Mouse (Mus musculus) kidney, embryonic 15.5 days (tissue): ENCODE measurements at regions not wholly inside any gene's neighbourhood (a gene's known extent, or its start where the extent isn't known, plus 50 kb on each side); places are given as distances from the start of the nearest gene placed in this dataset.
A peak's percentile ranks its signal among the peaks of the same experiment; 100 is the strongest.

ENCODE experiments used
- ATAC-seq: fragments of 200-750 bp; cut with Nextera tagmentation; replicated peaks from 2 replicates; pipeline ENCODE4 v1.8.0; 2017; ENCODE audit warnings: moderate TSS enrichment; ENCODE audit not compliant: low FRiP score
- H3K27ac ChIP-seq: fragments of 300-500 bp; sonication (generic); 2 replicates; pipeline ENCODE4 v1.5.1; 2015; ENCODE audit warnings: mild to moderate bottlenecking, inconsistent platforms
- H3K27me3 ChIP-seq: fragments of 300-500 bp; sonication (generic); 2 replicates; pipeline ENCODE4 v1.6.1; 2015; ENCODE audit warnings: inconsistent platforms
- H3K36me3 ChIP-seq: fragments of 300-500 bp; sonication (generic); 2 replicates; pipeline ENCODE4 v1.6.1; 2015; ENCODE audit warnings: inconsistent platforms
- H3K4me1 ChIP-seq: fragments of 300-500 bp; sonication (generic); 2 replicates; pipeline ENCODE4 v1.6.1; 2015; ENCODE audit warnings: inconsistent platforms
- H3K4me2 ChIP-seq: fragments of 300-500 bp; sonication (generic); 2 replicates; pipeline ENCODE4 v1.6.1; 2015; ENCODE audit warnings: moderate library complexity, mild to moderate bottlenecking, inconsistent platforms
- H3K4me3 ChIP-seq: fragments of 300-500 bp; sonication (generic); replicated peaks from 2 replicates; pipeline ENCODE4 v1.5.1; 2015; ENCODE audit warnings: mild to moderate bottlenecking, inconsistent platforms
- H3K9ac ChIP-seq: fragments of 300-500 bp; sonication (generic); 2 replicates; pipeline ENCODE4 v1.6.1; 2015; ENCODE audit warnings: mild to moderate bottlenecking, inconsistent platforms
- H3K9me3 ChIP-seq: fragments of 300-500 bp; sonication (generic); replicated peaks from 2 replicates; pipeline ENCODE4 v1.6.1; 2016; ENCODE audit warnings: inconsistent platforms
- WGBS: fragments of 180-500 bp; shearing (Covaris S2); methylation state at CpG from one replicate; pipeline ENCODE4 v1.1.7; 2015; ENCODE audit warnings: mixed read lengths; 5-methylcytosine and 5-hydroxymethylcytosine counted together

DNA sequence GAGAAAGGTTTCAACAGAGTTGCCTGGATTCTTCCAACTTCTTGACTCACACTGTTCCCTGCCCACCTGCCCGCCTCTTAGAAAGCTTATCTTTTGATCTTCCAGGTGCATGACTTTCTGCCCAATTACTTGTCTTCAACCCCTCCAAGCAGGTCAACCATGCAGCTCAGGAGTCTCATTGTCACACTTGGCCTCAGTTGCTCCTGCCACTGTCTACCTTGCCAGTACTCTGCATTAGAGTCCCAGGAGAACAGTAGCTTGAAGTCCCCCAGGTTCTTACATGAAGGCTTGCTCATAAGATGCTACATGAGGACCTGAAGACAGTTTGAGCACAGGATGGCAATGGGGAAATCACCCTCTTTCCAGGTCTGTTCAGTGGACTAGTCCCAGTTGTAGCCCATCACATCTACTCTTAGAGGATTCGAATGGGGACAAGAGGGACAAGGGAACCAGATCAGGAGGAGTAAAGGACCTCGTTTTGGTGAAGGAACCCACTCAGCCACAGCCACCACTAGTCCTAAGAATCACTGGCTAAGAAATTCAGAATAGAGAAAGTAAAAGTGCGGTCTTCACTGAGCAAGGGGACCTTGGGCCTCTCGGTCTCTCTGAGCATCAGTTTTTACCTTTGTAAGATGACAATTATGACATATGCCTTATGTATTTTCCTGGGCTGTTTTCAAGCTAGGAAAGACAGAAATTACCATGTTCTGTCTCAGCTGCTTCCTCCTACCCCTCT, 185.3 kb upstream of the Bcl6 start:
- Histone ChIP-seq H3K27me3 (no peaks in the 10 kb centered on the region), H3K27ac (no peak overlapping the region), H3K4me3 (no peak overlapping the region), H3K4me1 (0 out of 2 replicates have a peak, but pooled peaks cover 8% of the 10 kb centered on the region), H3K9ac (no peak overlapping the region), H3K4me2 (no peak overlapping the region), H3K9me3 (no peaks in the 10 kb centered on the region), H3K36me3 (no peaks in the 10 kb centered on the region)
- 82% methylated on average over 5 of the region's 5 CpGs for WGBS
- peak; percentile 52; the same call in 1 of the 2 replicates for ATAC-seq

DNA sequence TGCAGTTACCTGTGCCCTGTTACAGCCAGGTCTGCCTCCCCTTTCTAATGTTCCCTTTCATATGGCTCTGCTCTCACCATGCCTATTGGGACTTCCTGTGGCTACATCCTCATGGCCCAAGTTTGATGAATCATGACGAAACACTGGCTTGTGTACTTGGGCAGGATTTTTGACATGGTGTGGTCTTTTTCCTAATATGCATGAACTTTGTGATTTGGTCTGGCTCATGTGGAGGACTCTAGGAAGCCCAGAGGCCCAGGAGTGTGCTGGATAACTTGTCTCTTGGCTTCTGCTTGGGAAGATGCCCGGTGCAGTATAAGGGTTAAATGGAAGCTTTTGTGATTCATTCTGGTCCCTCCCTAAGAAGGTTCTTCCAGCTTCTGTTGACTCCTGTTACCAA, 184.0 kb upstream of the Bcl6 start:
- no peak overlapping the region for H3K4me2 ChIP-seq
- no peaks in the 10 kb centered on the region for H3K27me3 ChIP-seq
- no peak overlapping the region for H3K4me3 ChIP-seq
- H3K27ac ChIP-seq = no peak overlapping the region
- H3K4me1 ChIP-seq = 0 out of 2 replicates have a peak, but pooled peaks cover 8% of the 10 kb centered on the region
- WGBS = 90% methylated on average over 2 of the region's 2 CpGs
- no peak overlapping the region for H3K9ac ChIP-seq
- ATAC-seq = no peak
- no peaks in the 10 kb centered on the region for H3K9me3 ChIP-seq
- H3K36me3 ChIP-seq = no peaks in the 10 kb centered on the region

DNA sequence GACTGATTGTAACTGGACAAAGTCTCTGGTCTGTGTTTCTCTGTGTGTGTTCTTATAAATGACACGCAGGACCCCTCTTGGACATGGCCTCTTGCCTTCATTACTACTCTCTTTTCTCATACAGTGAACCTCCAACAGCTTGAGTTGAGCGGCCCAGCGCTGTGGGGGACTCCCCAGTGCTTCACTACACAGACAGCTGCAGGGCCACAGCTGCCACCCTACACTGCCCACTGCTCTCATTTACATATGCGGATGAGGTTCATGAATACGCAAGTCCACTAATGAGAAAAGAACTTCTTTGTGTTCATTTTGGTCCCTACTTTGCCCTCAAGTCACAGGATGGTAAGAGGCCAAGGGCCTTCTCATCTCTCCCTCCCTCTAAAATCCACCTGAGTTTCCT, 183.4 kb upstream of the Bcl6 start:
- H3K36me3 ChIP-seq = no peaks in the 10 kb centered on the region
- WGBS = 82% methylated on average over 5 of the region's 5 CpGs
- no peak overlapping the region for H3K4me2 ChIP-seq
- no peak overlapping the region for H3K4me3 ChIP-seq
- H3K27ac ChIP-seq = no peak overlapping the region
- no peak overlapping the region for H3K9ac ChIP-seq
- no peaks in the 10 kb centered on the region for H3K9me3 ChIP-seq
- no peak for ATAC-seq
- H3K27me3 ChIP-seq = no peaks in the 10 kb centered on the region
- 0 out of 2 replicates have a peak, but pooled peaks cover 8% of the 10 kb centered on the region for H3K4me1 ChIP-seq

DNA sequence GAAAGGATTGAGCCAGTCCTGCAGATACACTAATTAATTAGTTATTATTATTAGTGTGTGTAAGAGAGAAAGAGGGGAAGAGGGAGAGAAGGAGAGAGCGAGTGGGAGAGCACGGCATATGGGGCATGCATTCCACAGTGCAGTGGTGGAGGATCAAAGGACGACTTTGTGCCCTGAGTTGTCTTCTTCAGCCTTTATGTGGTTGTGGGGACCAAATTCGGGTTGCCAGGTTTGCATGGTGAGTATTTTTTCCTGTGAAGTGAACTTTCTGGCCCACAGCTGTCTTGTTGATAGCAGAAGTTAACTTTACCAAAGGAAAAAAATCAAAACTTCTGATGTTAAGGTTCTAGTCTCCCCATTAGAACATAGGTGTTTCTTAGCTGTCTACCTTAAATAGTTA, 182.5 kb upstream of the Bcl6 start:
- ATAC-seq = no peak
- 75% methylated on average over 4 of the region's 4 CpGs for WGBS
- H3K4me1 ChIP-seq = 0 out of 2 replicates have a peak, but pooled peaks cover 8% of the 10 kb centered on the region

DNA sequence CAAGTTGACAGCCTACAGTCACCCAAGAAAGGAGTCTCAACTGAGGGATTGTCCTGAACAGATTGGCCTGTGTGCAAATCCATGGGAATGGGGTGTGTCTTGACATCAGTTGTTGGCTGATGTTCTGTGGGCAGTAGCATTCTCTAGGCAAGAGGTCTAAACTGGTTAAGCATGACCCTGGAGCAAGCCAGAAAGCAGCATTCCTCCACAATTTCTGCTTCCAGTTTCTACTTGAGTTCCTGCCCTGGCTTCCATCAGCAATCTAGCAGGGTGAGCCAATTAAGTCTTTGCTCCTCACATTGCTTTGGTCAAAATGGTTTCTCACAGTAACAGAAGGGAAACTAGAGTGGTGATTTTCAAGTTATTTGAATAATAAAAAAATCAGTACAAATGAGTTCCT, 177.8 kb upstream of the Bcl6 start:
- Histone ChIP-seq H3K27ac (no peak overlapping the region), H3K4me1 (peaks cover 6% of the 10 kb centered on the region), H3K4me2 (no peak overlapping the region), H3K27me3 (no peaks in the 10 kb centered on the region), H3K4me3 (no peak overlapping the region), H3K9me3 (no peaks in the 10 kb centered on the region), H3K9ac (no peak overlapping the region), H3K36me3 (no peaks in the 10 kb centered on the region)
- ATAC-seq = no peak

More for the DNA sequence above, 182.5 kb upstream of the Bcl6 start:
- no peak overlapping the region for H3K27ac ChIP-seq
- no peak overlapping the region for H3K4me2 ChIP-seq
- no peaks in the 10 kb centered on the region for H3K27me3 ChIP-seq
- no peak overlapping the region for H3K4me3 ChIP-seq
- no peaks in the 10 kb centered on the region for H3K36me3 ChIP-seq
- no peaks in the 10 kb centered on the region for H3K9me3 ChIP-seq
- no peak overlapping the region for H3K9ac ChIP-seq

DNA sequence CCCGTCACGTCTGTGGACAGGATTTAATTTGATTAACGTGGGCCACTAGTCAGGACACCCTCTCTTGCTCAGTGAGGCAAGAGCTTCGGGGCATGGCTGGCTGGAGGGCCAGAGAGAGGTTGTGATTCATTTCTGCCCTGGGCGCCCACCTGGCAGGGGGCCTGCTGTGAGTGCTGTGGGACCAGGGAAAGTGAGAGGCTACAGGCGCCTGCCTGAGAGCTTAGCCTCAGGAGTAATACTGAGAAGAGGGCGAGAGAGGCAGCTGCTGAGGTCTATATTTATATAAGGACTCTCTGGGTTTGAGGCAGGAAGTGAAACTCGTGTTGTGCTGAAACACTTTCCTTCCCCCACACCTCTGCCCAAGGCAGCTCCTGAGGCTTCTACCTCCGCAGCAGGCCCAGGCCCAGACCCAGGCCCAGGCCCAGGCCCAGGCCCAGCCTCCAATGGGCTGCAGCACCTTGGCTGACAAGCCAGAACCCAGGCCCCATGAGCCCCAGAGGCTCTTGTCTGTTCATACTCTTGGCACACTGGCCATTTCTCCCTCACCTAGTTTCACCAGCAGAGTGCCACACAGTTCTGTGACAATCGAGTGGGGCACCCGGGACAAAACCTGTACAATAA, 176.9 kb upstream of the Bcl6 start:
- no peaks in the 10 kb centered on the region for H3K36me3 ChIP-seq
- peak; percentile 73 for ATAC-seq
- 0 out of 2 replicates have a peak overlapping the region, but pooled peaks have one; percentile 22 for H3K27ac ChIP-seq
- peaks cover 6% of the 10 kb centered on the region for H3K4me1 ChIP-seq
- H3K4me3 ChIP-seq = no peak overlapping the region
- H3K4me2 ChIP-seq = no peak overlapping the region
- WGBS = 36% methylated on average over 11 of the region's 11 CpGs
- H3K27me3 ChIP-seq = no peaks in the 10 kb centered on the region
- H3K9ac ChIP-seq = no peak overlapping the region
- no peaks in the 10 kb centered on the region for H3K9me3 ChIP-seq

DNA sequence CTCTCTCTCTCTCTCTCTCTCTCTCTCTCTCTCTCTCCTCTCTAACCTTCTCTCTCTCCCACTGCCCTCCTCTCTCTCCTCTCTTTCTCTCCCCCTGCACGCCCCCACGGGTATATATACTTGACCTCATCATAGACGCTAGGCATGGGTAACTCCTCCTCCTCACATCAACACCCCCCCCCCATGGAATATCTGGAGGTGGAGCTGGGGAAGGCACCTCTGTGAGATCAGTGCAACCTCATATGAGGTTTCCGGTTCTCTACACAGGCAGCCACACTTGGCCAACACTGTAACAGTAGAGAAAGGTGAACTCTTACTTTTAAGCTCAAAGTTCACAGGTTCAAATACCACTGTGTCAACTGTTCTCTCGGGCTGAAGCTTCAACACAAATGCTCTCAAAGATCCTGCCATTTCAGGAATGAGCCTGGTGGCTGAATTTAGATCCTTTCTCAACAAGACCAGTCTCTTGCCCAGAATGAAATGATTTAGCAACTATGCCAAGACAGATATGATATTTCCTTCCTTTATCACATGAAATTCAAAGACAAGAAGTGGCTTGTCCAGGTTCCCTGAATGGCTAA, 172.1 kb upstream of the Bcl6 start:
- no peak overlapping the region for H3K27ac ChIP-seq
- no peak for ATAC-seq
- H3K4me3 ChIP-seq = no peak overlapping the region
- H3K27me3 ChIP-seq = no peaks in the 10 kb centered on the region
- H3K4me1 ChIP-seq = peaks cover 6% of the 10 kb centered on the region
- H3K4me2 ChIP-seq = no peak overlapping the region
- 72% methylated on average over 5 of the region's 5 CpGs for WGBS
- no peaks in the 10 kb centered on the region for H3K9me3 ChIP-seq
- H3K9ac ChIP-seq = no peak overlapping the region
- no peaks in the 10 kb centered on the region for H3K36me3 ChIP-seq

DNA sequence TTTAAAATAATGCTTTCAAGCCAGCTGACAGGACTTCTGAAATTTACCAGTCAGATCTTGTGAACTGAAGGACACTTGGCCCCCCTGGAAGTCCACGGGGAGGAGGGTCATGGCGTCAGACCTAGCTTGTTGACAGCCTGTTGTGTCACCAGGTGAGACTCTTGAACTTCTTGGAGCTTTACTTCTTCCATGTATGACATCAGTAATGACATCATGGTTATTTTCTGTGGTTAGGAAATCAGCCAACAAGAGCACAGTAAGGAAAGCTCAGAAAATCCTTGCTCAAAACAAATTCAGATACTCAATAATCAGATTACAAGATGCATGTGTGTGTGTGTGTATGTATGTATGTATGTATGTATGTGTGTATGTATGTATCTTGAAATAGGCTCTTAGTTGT, 170.7 kb upstream of the Bcl6 start:
- no peaks in the 10 kb centered on the region for H3K36me3 ChIP-seq
- H3K4me3 ChIP-seq = no peak overlapping the region
- ATAC-seq = no peak
- no peak overlapping the region for H3K27ac ChIP-seq
- H3K9ac ChIP-seq = no peak overlapping the region
- WGBS = 77% methylated on average over 2 of the region's 2 CpGs
- no peak overlapping the region for H3K4me2 ChIP-seq
- H3K9me3 ChIP-seq = no peaks in the 10 kb centered on the region
- H3K4me1 ChIP-seq = no peaks in the 10 kb centered on the region
- no peaks in the 10 kb centered on the region for H3K27me3 ChIP-seq

DNA sequence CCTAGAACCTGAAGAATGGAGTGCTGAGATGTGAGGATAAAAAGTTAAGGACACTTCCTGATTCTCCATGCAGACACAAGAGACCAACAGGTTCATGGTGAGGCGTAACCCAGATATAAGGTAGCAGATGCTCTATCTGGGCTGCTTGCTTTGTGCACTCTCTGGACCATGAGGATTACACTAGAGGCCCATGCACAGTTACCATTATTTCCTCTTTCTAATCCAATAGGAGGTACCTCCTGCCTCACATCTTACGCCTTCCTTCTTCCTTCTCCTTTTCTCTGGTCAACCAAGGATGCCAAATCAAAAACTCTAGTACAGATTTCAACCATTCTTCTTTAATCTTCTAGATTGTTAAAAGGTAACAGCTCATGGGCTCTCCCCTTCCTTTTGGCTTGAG, 169.1 kb upstream of the Bcl6 start:
- no peaks in the 10 kb centered on the region for H3K9me3 ChIP-seq
- H3K4me3 ChIP-seq = no peak overlapping the region
- H3K4me2 ChIP-seq = no peak overlapping the region
- no peaks in the 10 kb centered on the region for H3K36me3 ChIP-seq
- H3K27me3 ChIP-seq = no peaks in the 10 kb centered on the region
- H3K27ac ChIP-seq = no peak overlapping the region
- H3K4me1 ChIP-seq = peaks cover 3% of the 10 kb centered on the region; the same call in 1 of the 2 replicates
- H3K9ac ChIP-seq = no peak overlapping the region
- no peak for ATAC-seq
- WGBS = 90% methylated on average over 2 of the region's 2 CpGs

DNA sequence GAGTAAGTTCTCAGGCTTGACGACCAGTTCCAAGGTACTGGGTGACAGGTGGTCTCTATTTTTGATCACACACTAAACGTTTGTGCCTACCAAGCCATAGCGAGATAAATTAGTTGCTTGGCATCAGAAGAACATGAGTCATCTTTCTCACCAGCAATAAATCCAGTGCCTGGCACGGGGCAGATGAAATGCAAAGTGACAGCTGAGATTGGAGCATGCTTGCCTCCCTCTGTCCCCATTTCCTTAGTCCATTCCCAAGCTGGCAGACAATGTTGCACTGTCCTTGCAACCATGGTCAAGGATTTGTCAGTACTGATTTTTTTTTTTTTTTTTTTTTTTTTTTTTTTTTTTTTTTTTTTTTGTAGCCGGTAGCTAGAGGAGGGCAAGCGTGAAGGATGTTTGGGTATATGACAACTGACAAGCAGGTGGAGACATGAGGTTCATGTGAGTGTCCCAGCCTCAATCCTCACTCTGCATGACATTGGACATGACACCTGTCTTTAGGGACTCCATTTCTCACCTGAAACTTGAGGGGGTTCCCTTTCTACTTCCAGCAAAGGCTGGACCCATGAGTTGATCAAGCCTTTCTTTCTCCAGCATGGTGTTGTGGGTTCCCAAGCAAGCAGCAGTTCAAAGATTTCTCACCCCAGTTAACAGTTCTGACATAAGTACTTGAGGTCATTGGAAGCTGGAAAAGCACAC, 168.2 kb upstream of the Bcl6 start:
- H3K9me3 ChIP-seq = no peaks in the 10 kb centered on the region
- no peak for ATAC-seq

DNA sequence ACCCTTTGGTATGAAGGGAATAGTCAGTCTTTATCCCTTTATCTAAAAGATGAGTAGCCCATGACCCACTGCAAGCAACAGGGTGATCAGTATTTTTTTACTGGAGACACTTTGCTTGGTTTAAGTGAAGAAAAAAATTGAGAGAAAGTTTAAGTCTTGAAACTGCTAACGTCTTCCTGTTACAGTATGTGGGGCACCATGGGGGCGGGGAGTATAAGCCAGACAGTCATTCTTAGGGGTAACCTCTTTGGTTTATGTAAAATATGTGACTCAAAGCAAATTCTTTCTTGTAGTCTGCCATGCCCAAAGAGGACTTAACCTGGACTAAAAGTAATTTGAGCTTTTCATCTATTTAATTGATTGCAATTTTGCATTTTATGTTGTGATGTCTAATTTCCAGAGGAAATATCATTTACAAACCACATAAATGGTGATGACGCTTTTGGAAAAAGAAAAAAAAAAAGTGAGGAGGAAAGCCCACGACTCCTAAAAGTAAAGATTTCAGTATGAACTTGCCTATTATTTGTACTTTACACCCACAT, 166.2 kb upstream of the Bcl6 start:
- H3K9me3 ChIP-seq = no peaks in the 10 kb centered on the region
- peaks cover 3% of the 10 kb centered on the region; the same call in 1 of the 2 replicates for H3K4me1 ChIP-seq
- no peak for ATAC-seq
- H3K27ac ChIP-seq = no peak overlapping the region
- H3K27me3 ChIP-seq = no peaks in the 10 kb centered on the region
- no peak overlapping the region for H3K9ac ChIP-seq
- no peak overlapping the region for H3K4me2 ChIP-seq
- no peak overlapping the region for H3K4me3 ChIP-seq
- H3K36me3 ChIP-seq = no peaks in the 10 kb centered on the region
- 72% methylated on average over 4 of the region's 4 CpGs for WGBS

More for the DNA sequence above, 168.2 kb upstream of the Bcl6 start:
- H3K27me3 ChIP-seq = no peaks in the 10 kb centered on the region
- H3K4me2 ChIP-seq = no peak overlapping the region
- no peak overlapping the region for H3K4me3 ChIP-seq
- peaks cover 3% of the 10 kb centered on the region; the same call in 1 of the 2 replicates for H3K4me1 ChIP-seq
- no peak overlapping the region for H3K9ac ChIP-seq
- no peaks in the 10 kb centered on the region for H3K36me3 ChIP-seq
- WGBS = 66% methylated on average over 6 of the region's 6 CpGs
- H3K27ac ChIP-seq = no peak overlapping the region

DNA sequence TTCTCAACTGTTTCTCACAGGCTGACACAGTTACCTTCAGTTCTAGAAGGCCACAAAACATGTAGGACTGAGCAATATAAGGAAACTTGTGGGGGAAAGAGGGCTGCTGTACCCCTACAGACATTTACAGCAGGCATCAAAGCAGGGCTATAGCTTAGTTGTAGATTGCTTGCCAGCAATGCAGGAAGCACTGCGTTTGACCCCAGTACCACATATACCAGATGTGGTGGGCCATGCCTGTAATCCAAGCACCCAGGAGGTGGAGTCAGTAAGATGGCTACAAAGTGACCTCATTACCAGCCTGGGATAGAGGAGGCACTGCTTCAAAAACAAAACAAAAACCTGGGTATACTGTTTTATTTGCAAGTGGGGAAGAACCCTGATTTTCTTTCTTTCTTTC, 165.3 kb upstream of the Bcl6 start:
- no peak overlapping the region for H3K27ac ChIP-seq
- H3K9ac ChIP-seq = no peak overlapping the region
- no peak overlapping the region for H3K4me2 ChIP-seq
- H3K4me3 ChIP-seq = no peak overlapping the region
- peaks cover 3% of the 10 kb centered on the region; the same call in 1 of the 2 replicates for H3K4me1 ChIP-seq
- WGBS = 6% methylated on average over 1 of the region's 1 CpGs
- H3K9me3 ChIP-seq = no peaks in the 10 kb centered on the region
- no peaks in the 10 kb centered on the region for H3K36me3 ChIP-seq
- no peak for ATAC-seq
- H3K27me3 ChIP-seq = no peaks in the 10 kb centered on the region
